Mouse (Mus musculus) CH12.LX (cell line): ENCODE data around the gene Gm45713. TPM values are rescaled to one million over a fixed set of nuclear protein-coding genes. Genes with fewer than 3 reads are reported as not detected.

ENCODE experiments used
- DNase-seq: peaks from one replicate; pipeline ENCODE4 v3.0.0-alpha.2; 2013; ENCODE audit errors: extremely low read depth
- H3K27ac ChIP-seq: 2 replicates; pipeline ENCODE4 v1.5.1; 2012; ENCODE audit warnings: low read depth, mild to moderate bottlenecking, control low read depth, moderate library complexity; ENCODE audit not compliant: insufficient read depth
- H3K27me3 ChIP-seq: replicated peaks from 2 replicates; pipeline ENCODE3; 2012; ENCODE audit warnings: inconsistent platforms
- H3K36me3 ChIP-seq, 2 experiments: replicated peaks in 1 of 2; 2 replicates each; pipeline versions ENCODE3 to v1.6.1; 2012; ENCODE audit warnings: inconsistent platforms in 1 of 2, low read length in 1 of 2, mild to moderate bottlenecking in 1 of 2, mixed read lengths in 1 of 2, moderate library complexity in 1 of 2; ENCODE audit not compliant: control insufficient read depth in 1 of 2, insufficient read depth in 1 of 2
- H3K4me1 ChIP-seq, 2 experiments: 2 replicates each; pipeline ENCODE4 v1.6.1; 2012; ENCODE audit warnings: inconsistent platforms in 1 of 2, moderate library complexity in 1 of 2; ENCODE audit not compliant: insufficient read depth in 2 of 2, control insufficient read depth in 1 of 2
- H3K4me2 ChIP-seq: 2 replicates; pipeline ENCODE4 v1.6.1; 2012; ENCODE audit warnings: low read depth, mild to moderate bottlenecking, control low read depth; ENCODE audit not compliant: poor library complexity, insufficient read depth, severe bottlenecking
- H3K4me3 ChIP-seq, 3 experiments: fragments of 150-350 bp in 1 of 3; sonication (generic) in 1 of 3; replicated peaks in 1 of 3; 2 replicates each; pipeline versions ENCODE3 to v1.5.1; 2011 to 2012; ENCODE audit warnings: low read depth in 2 of 3, low read length in 2 of 3, mild to moderate bottlenecking in 2 of 3, moderate library complexity in 2 of 3, control low read depth in 1 of 3, improper control_type of control experiment in 1 of 3, inconsistent platforms in 1 of 3, mixed read lengths in 1 of 3; ENCODE audit not compliant: poor library complexity in 1 of 3
- H3K79me2 ChIP-seq: replicated peaks from 2 replicates; pipeline ENCODE4 v1.6.1; 2012; ENCODE audit warnings: mild to moderate bottlenecking, moderate library complexity; ENCODE audit not compliant: control insufficient read depth, poor library complexity, insufficient read depth, severe bottlenecking; ENCODE audit errors: extremely low read depth
- H3K9ac ChIP-seq: 2 replicates; pipeline ENCODE4 v1.6.1; 2012; ENCODE audit warnings: low read depth, mild to moderate bottlenecking, control low read depth, moderate library complexity; ENCODE audit not compliant: insufficient read depth
- H3K9me3 ChIP-seq: replicated peaks from 2 replicates; pipeline ENCODE3; 2012; ENCODE audit warnings: low read length, inconsistent platforms, mixed read lengths
- BHLHE40 ChIP-seq: IDR thresholded peaks from 2 replicates; pipeline ENCODE4 v1.6.1; 2011; ENCODE audit warnings: mild to moderate bottlenecking, low read depth, low read length, improper control_type of control experiment
- CHD1 ChIP-seq: IDR thresholded peaks from 2 replicates; pipeline ENCODE4 v1.6.1; 2012; ENCODE audit warnings: low read depth, low read length, improper control_type of control experiment, inconsistent platforms
- CHD2 ChIP-seq: IDR thresholded peaks from 2 replicates; pipeline ENCODE4 v1.6.1; 2011; ENCODE audit warnings: low read length, improper control_type of control experiment
- EP300 ChIP-seq: IDR thresholded peaks from 2 replicates; pipeline ENCODE4 v1.6.1; 2011; ENCODE audit warnings: low read length, improper control_type of control experiment
- JUND ChIP-seq: conservative IDR thresholded peaks from 2 replicates; pipeline ENCODE4 v1.6.1; 2011; ENCODE audit warnings: low read depth, low read length, improper control_type of control experiment
- MAFK ChIP-seq: IDR thresholded peaks from 2 replicates; pipeline ENCODE4 v1.6.1; 2011; ENCODE audit warnings: low read length, improper control_type of control experiment; ENCODE audit not compliant: insufficient replicate concordance
- MAX ChIP-seq: IDR thresholded peaks from 2 replicates; pipeline ENCODE4 v1.6.1; 2011; ENCODE audit warnings: low read length, improper control_type of control experiment
- MAZ ChIP-seq: IDR thresholded peaks from 2 replicates; pipeline ENCODE4 v1.6.1; 2012; ENCODE audit warnings: low read depth, mild to moderate bottlenecking, inconsistent platforms, low read length, improper control_type of control experiment, moderate library complexity
- MXI1 ChIP-seq: IDR thresholded peaks from 2 replicates; pipeline ENCODE4 v1.6.1; 2011; ENCODE audit warnings: mild to moderate bottlenecking, low read depth, low read length, improper control_type of control experiment
- MYC ChIP-seq: IDR thresholded peaks from 2 replicates; pipeline ENCODE4 v1.6.1; 2011; ENCODE audit warnings: low read depth, mild to moderate bottlenecking, improper control_type of control experiment, low read length
- NELFE ChIP-seq: IDR thresholded peaks from 2 replicates; pipeline ENCODE4 v1.6.1; 2011; ENCODE audit warnings: low read depth, low read length, improper control_type of control experiment
- POLR2A ChIP-seq: IDR thresholded peaks from 2 replicates; pipeline ENCODE4 v1.6.1; 2011; ENCODE audit warnings: low read depth, mild to moderate bottlenecking, improper control_type of control experiment, low read length
- POLR2AphosphoS2 ChIP-seq: IDR thresholded peaks from 2 replicates; pipeline ENCODE4 v1.6.1; 2011; ENCODE audit warnings: low read depth, low read length, improper control_type of control experiment
- RAD21 ChIP-seq: IDR thresholded peaks from 2 replicates; pipeline ENCODE4 v1.6.1; 2011; ENCODE audit warnings: low read depth, mild to moderate bottlenecking, low read length, improper control_type of control experiment, moderate library complexity
- RCOR1 ChIP-seq: conservative IDR thresholded peaks from 2 replicates; pipeline ENCODE4 v1.6.1; 2012; ENCODE audit warnings: low read depth, mild to moderate bottlenecking, inconsistent platforms, low read length, improper control_type of control experiment
- SIN3A ChIP-seq: IDR thresholded peaks from 2 replicates; pipeline ENCODE4 v1.6.1; 2012; ENCODE audit warnings: low read length, improper control_type of control experiment, inconsistent platforms
- TCF12 ChIP-seq: IDR thresholded peaks from 2 replicates; pipeline ENCODE4 v1.6.1; 2014; ENCODE audit warnings: low read depth, mild to moderate bottlenecking, inconsistent platforms, low read length, improper control_type of control experiment
- UBTF ChIP-seq: IDR thresholded peaks from 2 replicates; pipeline ENCODE4 v1.6.1; 2012; ENCODE audit warnings: low read depth, mild to moderate bottlenecking, inconsistent platforms, low read length, improper control_type of control experiment, moderate library complexity
- USF2 ChIP-seq: conservative IDR thresholded peaks from 2 replicates; pipeline ENCODE4 v1.6.1; 2011; ENCODE audit warnings: low read depth, low read length, improper control_type of control experiment
- ZC3H11A ChIP-seq: IDR thresholded peaks from 2 replicates; pipeline ENCODE4 v1.6.1; 2012; ENCODE audit warnings: low read depth, mild to moderate bottlenecking, inconsistent platforms, low read length, improper control_type of control experiment
- ZKSCAN1 ChIP-seq: IDR thresholded peaks from 2 replicates; pipeline ENCODE4 v1.6.1; 2012; ENCODE audit warnings: low read depth, inconsistent platforms, low read length, improper control_type of control experiment, borderline replicate concordance
- dilution Hi-C: fragments of 300-500 bp; cut with MboI; formaldehyde crosslinking; loops from 2 replicates; pipeline ENCODE4 v1.14.3; 2020; ENCODE audit warnings: low sequenced_read_pairs; ENCODE audit not compliant: extremely low pct_unique_long_range_greater_than_20kb, extremely low pct_ligation_motif_present
- in situ Hi-C: fragments of 300-500 bp; cut with MboI; formaldehyde crosslinking; loops from 3 replicates; pipeline ENCODE4 v1.14.3; 2019; ENCODE audit warnings: low sequenced_read_pairs, low pct_ligation_motif_present, low pct_unique_long_range_greater_than_20kb, mixed read lengths
- polyA plus RNA-seq: library from polyadenylated mRNA; unstranded; fragments of >175 nt; gene quantifications from 2 replicates; pipeline ENCODE4 v1.2.1, GENCODE M21; 2012; ENCODE audit warnings: low read depth; ENCODE audit not compliant: insufficient read length
- total RNA-seq, 2 experiments: library from RNA; depleted of rRNA; stranded (reverse); fragments of 300-350 nt in 1 of 2; fragments of >200 nt in 1 of 2; gene quantifications; 2 replicates each; pipeline ENCODE4 v1.2.3; 2012 to 2014

The Gm45713 gene
- total and polyA plus RNA-seq, 3 experiments: 2.2 TPM; not detected in 2

DNA sequence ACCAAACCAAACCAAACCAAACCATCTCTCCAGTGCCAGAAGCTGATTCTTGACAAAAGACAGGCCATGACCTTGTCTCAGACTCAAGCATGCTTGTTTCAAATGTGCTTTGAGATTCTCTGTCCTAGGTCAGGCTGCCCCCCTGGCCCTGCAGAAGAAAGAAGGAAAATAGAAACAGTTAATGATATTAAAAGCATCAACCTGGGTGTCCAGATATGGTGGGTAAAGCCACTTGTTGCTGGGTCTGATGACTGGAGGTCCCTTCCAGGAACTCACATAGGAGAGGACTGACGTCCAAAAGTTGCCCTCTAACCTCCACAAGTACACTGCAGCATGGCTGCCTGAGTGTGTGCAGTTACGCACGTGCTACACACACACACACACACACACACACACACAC is 24.8 kb upstream of the Gm45713 start:
- dilution Hi-C loops: no loop called here
- H3K4me1 ChIP-seq: peaks cover 0 to 11% of the 10 kb centered on the region in 2 experiments; a peak in 3 of 4 replicates
- no peak for TF ChIP-seq SIN3A
- no peak for TF ChIP-seq USF2
- no peak for TF ChIP-seq POLR2A
- no peak for TF ChIP-seq TCF12
- no peak for TF ChIP-seq MXI1
- TF ChIP-seq BHLHE40: no peak
- TF ChIP-seq ZKSCAN1: no peak
- no peak for TF ChIP-seq UBTF
- TF ChIP-seq POLR2AphosphoS2: no peak
- no peak for TF ChIP-seq CHD1
- TF ChIP-seq RAD21: no peak
- no peak for TF ChIP-seq RCOR1
- no peak for TF ChIP-seq MAX
- no peak for TF ChIP-seq NELFE
- no peak for TF ChIP-seq EP300
- H3K27ac ChIP-seq: no peak overlapping the region
- in situ Hi-C loops: loop anchor here (10.0 kb wide), 1 partner anchor 144 kb away; no protein-coding TSS in a partner anchor
- DNase-seq: no peak
- no peak overlapping the region for H3K4me3 ChIP-seq
- H3K36me3 ChIP-seq: peaks cover 0 to 46% of the 10 kb centered on the region in 2 experiments
- peaks cover 33% of the 10 kb centered on the region for H3K27me3 ChIP-seq
- no peaks in the 10 kb centered on the region for H3K9me3 ChIP-seq
- no peak overlapping the region for H3K9ac ChIP-seq
- H3K4me2 ChIP-seq: no peak overlapping the region
- H3K79me2 ChIP-seq: no peaks in the 10 kb centered on the region

DNA sequence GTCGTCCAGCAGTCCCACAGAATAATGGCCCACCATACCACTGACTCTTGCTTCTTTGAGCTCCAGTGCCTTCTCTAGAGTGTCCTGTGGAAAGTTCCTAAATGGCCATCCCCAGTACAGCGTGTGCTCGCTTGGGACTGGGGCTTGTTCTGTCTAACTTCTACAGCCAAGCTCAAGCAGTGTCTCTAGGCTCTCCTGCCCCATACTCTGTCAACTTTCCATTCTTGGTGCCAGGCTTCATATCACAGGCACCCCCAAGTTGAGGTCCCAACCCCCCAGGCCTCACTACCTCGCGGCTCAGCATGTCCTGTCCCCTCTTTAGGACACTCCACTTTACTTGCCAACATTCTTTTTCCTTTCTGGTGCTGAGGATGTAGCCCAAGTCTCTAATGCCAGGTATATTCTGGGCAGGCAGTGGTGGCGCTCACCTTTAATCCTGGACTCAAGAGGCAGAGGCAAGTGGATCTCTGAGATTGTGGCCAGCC is 24.3 kb upstream of the Gm45713 start:
- dilution Hi-C loops: no loop called here
- Histone ChIP-seq H3K4me3 (no peak overlapping the region), H3K4me1 (peaks cover 0 to 14% of the 10 kb centered on the region in 2 experiments; a peak in 3 of 4 replicates)

More for the DNA sequence above, 24.3 kb upstream of the Gm45713 start:
- no peak for TF ChIP-seq MAZ
- TF ChIP-seq ZC3H11A: no peak
- TF ChIP-seq CHD1: no peak
- TF ChIP-seq RAD21: no peak
- TF ChIP-seq JUND: no peak
- no peak for TF ChIP-seq POLR2A
- no peak for TF ChIP-seq BHLHE40
- no peak for TF ChIP-seq CHD2
- no peak for TF ChIP-seq SIN3A
- no peak for TF ChIP-seq NELFE
- no peak for TF ChIP-seq MYC
- TF ChIP-seq MAFK: no peak
- TF ChIP-seq EP300: no peak
- no peak for DNase-seq
- in situ Hi-C loops: loop anchor here (10.0 kb wide), 1 partner anchor 144 kb away; no protein-coding TSS in a partner anchor
- Histone ChIP-seq H3K9me3 (no peaks in the 10 kb centered on the region), H3K36me3 (peaks cover 0 to 48% of the 10 kb centered on the region in 2 experiments), H3K27me3 (peaks cover 27% of the 10 kb centered on the region), H3K4me2 (no peak overlapping the region), H3K79me2 (no peaks in the 10 kb centered on the region), H3K27ac (no peak overlapping the region), H3K9ac (no peak overlapping the region)
